Mouse (Mus musculus): ENCODE data around the gene Kcng4. TPM values are rescaled to one million over a fixed set of nuclear protein-coding genes. Genes with fewer than 3 reads are reported as not detected.

Kcng4 gene
- 0.05 and 0.15 TPM in 2 replicates for polyA plus RNA-seq (2015; fragmentation: Nextera tagmentation; extraction: Ambion mirVana)

GRCm38 (mm10) chr8:119635378-119635777, at the start of gene Kcng4:
Gene Kcng4 (minus strand): TSS chr8:119635680.
- Histone ChIP-seq H3K4me3 (ENCODE audit: low read length) (no peak within 1 kb of the TSS), H3K4me2 (replicated peaks; ENCODE audit: low read depth, low read length) (peak within 1 kb of the TSS; percentile 16; the same call in 1 of the 2 replicates), H3K27ac (ENCODE audit: low read length) (no peak within 1 kb of the TSS), H3K9ac (replicated peaks; ENCODE audit: low read length) (no peak within 1 kb of the TSS), H3K27me3 (ENCODE audit: insufficient read depth, low read length) (peaks cover 16% of the 10 kb centered on the region), H3K36me3 (ENCODE audit: insufficient read depth, low read length) (no peaks in the 10 kb centered on the region), H3K4me1 (ENCODE audit: insufficient read depth, low read length) (peaks cover 23% of the 10 kb centered on the region), H3K9me3 (ENCODE audit: low read length) (no peaks in the 10 kb centered on the region)
- 31% methylated on average over 6 of the region's 6 CpGs for WGBS
- peak; percentile 40; the same call in 1 of the 2 replicates for ATAC-seq (ENCODE audit: low FRiP score, low TSS enrichment)

- Histone ChIP-seq H3K27ac (ENCODE audit: low read length) (no peak overlapping the region), H3K4me1 (ENCODE audit: insufficient read depth, low read length) (peaks cover 8% of the 10 kb centered on the region), H3K9me3 (ENCODE audit: low read length) (no peaks in the 10 kb centered on the region), H3K4me2 (replicated peaks; ENCODE audit: low read depth, low read length) (no peak overlapping the region), H3K4me3 (ENCODE audit: low read length) (no peak overlapping the region), H3K27me3 (ENCODE audit: insufficient read depth, low read length) (no peaks in the 10 kb centered on the region), H3K36me3 (ENCODE audit: insufficient read depth, low read length) (no peaks in the 10 kb centered on the region), H3K9ac (replicated peaks; ENCODE audit: low read length) (no peak overlapping the region)
- 57% methylated on average over 14 of the region's 14 CpGs for WGBS
- no peak for ATAC-seq (ENCODE audit: low FRiP score, low TSS enrichment)
Measured at GRCm38 (mm10) chr8:119679184-119679583, 43.7 kb upstream of the Kcng4 start.

GRCm38 (mm10) chr8:119678138-119678843, 42.8 kb upstream of the Kcng4 start:
- no peaks in the 10 kb centered on the region for H3K9me3 ChIP-seq (ENCODE audit: low read length)
- peak overlapping the region; percentile 46 for H3K4me2 ChIP-seq (replicated peaks; ENCODE audit: low read depth, low read length)
- peaks cover 8% of the 10 kb centered on the region for H3K4me1 ChIP-seq (ENCODE audit: insufficient read depth, low read length)
- H3K4me3 ChIP-seq (ENCODE audit: low read length) = peak overlapping the region; percentile 18
- no peak overlapping the region for H3K9ac ChIP-seq (replicated peaks; ENCODE audit: low read length)
- H3K36me3 ChIP-seq (ENCODE audit: insufficient read depth, low read length) = no peaks in the 10 kb centered on the region
- peak; percentile 44; the same call in 1 of the 2 replicates for ATAC-seq (ENCODE audit: low FRiP score, low TSS enrichment)
- H3K27ac ChIP-seq (ENCODE audit: low read length) = no peak overlapping the region
- no peaks in the 10 kb centered on the region for H3K27me3 ChIP-seq (ENCODE audit: insufficient read depth, low read length)
- WGBS = 9% methylated on average over 18 of the region's 18 CpGs

GRCm38 (mm10) chr8:119676389-119676788, 40.9 kb upstream of the Kcng4 start:
- 19% methylated on average over 8 of the region's 8 CpGs for WGBS
- Histone ChIP-seq H3K9me3 (ENCODE audit: low read length) (no peaks in the 10 kb centered on the region), H3K4me1 (ENCODE audit: insufficient read depth, low read length) (peaks cover 8% of the 10 kb centered on the region), H3K36me3 (ENCODE audit: insufficient read depth, low read length) (no peaks in the 10 kb centered on the region), H3K4me3 (ENCODE audit: low read length) (no peak overlapping the region), H3K27me3 (ENCODE audit: insufficient read depth, low read length) (no peaks in the 10 kb centered on the region), H3K9ac (replicated peaks; ENCODE audit: low read length) (no peak overlapping the region), H3K4me2 (replicated peaks; ENCODE audit: low read depth, low read length) (no peak overlapping the region), H3K27ac (ENCODE audit: low read length) (no peak overlapping the region)
- no peak for ATAC-seq (ENCODE audit: low FRiP score, low TSS enrichment)

GRCm38 (mm10) chr8:119675457-119675856, 40.0 kb upstream of the Kcng4 start:
- peaks cover 15% of the 10 kb centered on the region for H3K4me1 ChIP-seq (ENCODE audit: insufficient read depth, low read length)

GRCm38 (mm10) chr8:119673976-119674555, 38.6 kb upstream of the Kcng4 start:
- Histone ChIP-seq H3K4me3 (ENCODE audit: low read length) (no peak overlapping the region), H3K9me3 (ENCODE audit: low read length) (no peaks in the 10 kb centered on the region), H3K27ac (ENCODE audit: low read length) (no peak overlapping the region), H3K4me1 (ENCODE audit: insufficient read depth, low read length) (peaks cover 15% of the 10 kb centered on the region), H3K27me3 (ENCODE audit: insufficient read depth, low read length) (no peaks in the 10 kb centered on the region), H3K4me2 (replicated peaks; ENCODE audit: low read depth, low read length) (no peak overlapping the region), H3K36me3 (ENCODE audit: insufficient read depth, low read length) (no peaks in the 10 kb centered on the region), H3K9ac (replicated peaks; ENCODE audit: low read length) (no peak overlapping the region)
- 67% methylated on average over 9 of the region's 11 CpGs for WGBS
- no peak for ATAC-seq (ENCODE audit: low FRiP score, low TSS enrichment)

More at GRCm38 (mm10) chr8:119675457-119675856, 40.0 kb upstream of the Kcng4 start:
- Histone ChIP-seq H3K27ac (ENCODE audit: low read length) (no peak overlapping the region), H3K9ac (replicated peaks; ENCODE audit: low read length) (no peak overlapping the region), H3K4me2 (replicated peaks; ENCODE audit: low read depth, low read length) (no peak overlapping the region), H3K4me3 (ENCODE audit: low read length) (no peak overlapping the region), H3K27me3 (ENCODE audit: insufficient read depth, low read length) (no peaks in the 10 kb centered on the region), H3K9me3 (ENCODE audit: low read length) (no peaks in the 10 kb centered on the region), H3K36me3 (ENCODE audit: insufficient read depth, low read length) (no peaks in the 10 kb centered on the region)
- 83% methylated on average over 5 of the region's 5 CpGs for WGBS
- no peak for ATAC-seq (ENCODE audit: low FRiP score, low TSS enrichment)

GRCm38 (mm10) chr8:119670419-119671091, 35.1 kb upstream of the Kcng4 start:
- Histone ChIP-seq H3K4me2 (replicated peaks; ENCODE audit: low read depth, low read length) (0 out of 2 replicates have a peak overlapping the region, but pooled peaks have one; percentile 8), H3K27me3 (ENCODE audit: insufficient read depth, low read length) (peaks cover 4% of the 10 kb centered on the region; the same call in 1 of the 2 replicates), H3K27ac (ENCODE audit: low read length) (no peak overlapping the region), H3K36me3 (ENCODE audit: insufficient read depth, low read length) (no peaks in the 10 kb centered on the region), H3K9me3 (ENCODE audit: low read length) (no peaks in the 10 kb centered on the region), H3K9ac (replicated peaks; ENCODE audit: low read length) (no peak overlapping the region), H3K4me1 (ENCODE audit: insufficient read depth, low read length) (peaks cover 21% of the 10 kb centered on the region), H3K4me3 (ENCODE audit: low read length) (no peak overlapping the region)
- WGBS = 46% methylated on average over 16 of the region's 16 CpGs
- no peak for ATAC-seq (ENCODE audit: low FRiP score, low TSS enrichment)

GRCm38 (mm10) chr8:119669284-119669683, 33.8 kb upstream of the Kcng4 start:
- WGBS = 59% methylated on average over 12 of the region's 12 CpGs
- Histone ChIP-seq H3K4me1 (ENCODE audit: insufficient read depth, low read length) (peaks cover 33% of the 10 kb centered on the region), H3K9ac (replicated peaks; ENCODE audit: low read length) (no peak overlapping the region), H3K36me3 (ENCODE audit: insufficient read depth, low read length) (no peaks in the 10 kb centered on the region), H3K4me2 (replicated peaks; ENCODE audit: low read depth, low read length) (no peak overlapping the region), H3K27ac (ENCODE audit: low read length) (no peak overlapping the region), H3K9me3 (ENCODE audit: low read length) (no peaks in the 10 kb centered on the region), H3K4me3 (ENCODE audit: low read length) (no peak overlapping the region), H3K27me3 (ENCODE audit: insufficient read depth, low read length) (peaks cover 4% of the 10 kb centered on the region; the same call in 1 of the 2 replicates)
- ATAC-seq (ENCODE audit: low FRiP score, low TSS enrichment) = no peak

- no peak overlapping the region for H3K27ac ChIP-seq (ENCODE audit: low read length)
- 63% methylated on average over 9 of the region's 9 CpGs for WGBS
- no peak overlapping the region for H3K4me3 ChIP-seq (ENCODE audit: low read length)
- no peak overlapping the region for H3K9ac ChIP-seq (replicated peaks; ENCODE audit: low read length)
- H3K9me3 ChIP-seq (ENCODE audit: low read length) = no peaks in the 10 kb centered on the region
- no peak overlapping the region for H3K4me2 ChIP-seq (replicated peaks; ENCODE audit: low read depth, low read length)
- peaks cover 4% of the 10 kb centered on the region; the same call in 1 of the 2 replicates for H3K27me3 ChIP-seq (ENCODE audit: insufficient read depth, low read length)
- no peaks in the 10 kb centered on the region for H3K36me3 ChIP-seq (ENCODE audit: insufficient read depth, low read length)
- ATAC-seq (ENCODE audit: low FRiP score, low TSS enrichment) = no peak
- peaks cover 34% of the 10 kb centered on the region for H3K4me1 ChIP-seq (ENCODE audit: insufficient read depth, low read length)
Measured at GRCm38 (mm10) chr8:119668447-119668846, 33.0 kb upstream of the Kcng4 start.

Measured in kidney, embryonic 16.5 days (tissue).